Mouse (Mus musculus) liver, embryonic 14.5 days (tissue): ENCODE results near the gene Usb1.

ENCODE experiments used
- CTCF ChIP-seq: IDR thresholded peaks from 2 replicates; pipeline ENCODE4 v1.5.1; 2016; ENCODE audit warnings: antibody characterized with exemption, low read depth, control low read depth
- EP300 ChIP-seq: IDR thresholded peaks from 2 replicates; pipeline ENCODE4 v1.6.1; 2016; ENCODE audit warnings: antibody characterized with exemption, low read depth

GRCm38 (mm10) chr8:95326822-95327221, 5.3 kb upstream of the Usb1 start:
- TF ChIP-seq CTCF, result no peak
- no peak for TF ChIP-seq EP300
